Mouse (Mus musculus) megakaryocyte, embryonic 14.5 days (primary cell): ENCODE measurements at regions not wholly inside any gene's neighbourhood (a gene's known extent, or its start where the extent isn't known, plus 50 kb on each side); places are given as distances from the start of the nearest gene placed in this dataset.

ENCODE experiments used
- H3K27me3 ChIP-seq: replicated peaks from 2 replicates; pipeline ENCODE3; 2012; ENCODE audit warnings: inconsistent platforms
- H3K36me3 ChIP-seq: replicated peaks from 2 replicates; pipeline ENCODE3; 2012; ENCODE audit warnings: low read length, inconsistent platforms, mixed read lengths
- H3K4me1 ChIP-seq: 2 replicates; pipeline ENCODE4 v1.6.1; 2012; ENCODE audit warnings: inconsistent platforms
- H3K4me3 ChIP-seq: replicated peaks from 2 replicates; pipeline ENCODE3; 2012; ENCODE audit warnings: moderate library complexity, mild to moderate bottlenecking, inconsistent platforms
- H3K9me3 ChIP-seq: 2 replicates; pipeline ENCODE4 v1.6.1; 2012; ENCODE audit warnings: inconsistent platforms
- FLI1 ChIP-seq: IDR thresholded peaks from 2 replicates; pipeline ENCODE4 v1.6.1; 2012; ENCODE audit warnings: low read length, inconsistent platforms, mixed read lengths
- GATA1 ChIP-seq: IDR thresholded peaks from 3 replicates; pipeline ENCODE4 v1.6.1; 2012; ENCODE audit warnings: mixed read lengths, low read length, inconsistent platforms, borderline replicate concordance

DNA sequence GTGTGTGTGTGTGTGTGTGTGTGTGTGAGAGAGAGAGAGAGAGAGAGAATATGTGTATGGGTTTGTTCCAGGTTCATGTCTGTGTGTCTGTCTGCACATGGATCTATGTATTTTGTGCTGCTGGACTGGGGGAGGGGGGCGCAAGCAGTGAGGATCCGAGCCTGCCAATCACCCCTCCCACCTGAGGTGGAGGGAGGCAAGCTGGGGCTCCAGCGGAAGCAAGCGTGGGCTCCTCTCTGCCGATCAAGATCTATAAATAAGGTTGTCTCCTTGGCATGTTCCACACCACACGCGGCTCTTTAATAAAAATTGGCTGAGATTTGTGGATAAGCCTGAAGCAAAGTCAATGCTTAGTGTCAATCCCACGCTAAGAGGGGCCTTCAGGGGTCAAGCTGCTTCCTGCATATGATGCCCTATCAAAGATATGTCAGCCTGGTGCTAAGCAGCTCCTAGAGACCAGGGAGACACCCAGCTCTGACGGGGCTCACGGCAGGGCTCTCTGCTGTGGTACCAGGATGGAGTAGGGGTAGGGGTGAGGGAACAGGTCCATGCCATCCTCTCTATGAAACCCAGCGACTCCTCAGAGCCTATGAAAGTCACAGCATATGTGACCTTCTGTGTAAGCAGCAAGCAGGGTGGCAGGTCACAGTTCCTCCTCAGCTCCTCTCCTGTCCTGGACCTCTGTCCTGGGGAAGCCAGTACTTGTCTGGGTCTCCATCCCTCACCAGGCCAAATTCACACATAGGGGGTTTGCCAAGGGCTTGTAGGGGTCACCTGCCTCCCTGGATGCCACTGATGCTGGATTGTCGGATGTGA lies 102.0 kb upstream of the Mvb12b start:
- H3K27me3 ChIP-seq, result peaks cover 47% of the 10 kb centered on the region
- no peak for TF ChIP-seq FLI1
- TF ChIP-seq GATA1, result no peak
- H3K4me3 ChIP-seq, result no peak overlapping the region
- H3K9me3 ChIP-seq, result peaks cover 27% of the 10 kb centered on the region
- no peaks in the 10 kb centered on the region for H3K36me3 ChIP-seq
- H3K4me1 ChIP-seq, result no peaks in the 10 kb centered on the region

GRCm38 (mm10) chr2:33986420-33986819 lies 98.7 kb upstream of the Mvb12b start:
- Histone ChIP-seq H3K4me1 (no peaks in the 10 kb centered on the region; the same call in 1 of the 2 replicates), H3K36me3 (no peaks in the 10 kb centered on the region), H3K4me3 (no peak overlapping the region), H3K27me3 (peaks cover 59% of the 10 kb centered on the region), H3K9me3 (peaks cover 7% of the 10 kb centered on the region; the same call in 1 of the 2 replicates)
- TF ChIP-seq FLI1 (no peak), GATA1 (no peak)

GRCm38 (mm10) chr2:33985316-33985715 lies 97.6 kb upstream of the Mvb12b start:
- H3K4me1 ChIP-seq, result no peaks in the 10 kb centered on the region; the same call in 1 of the 2 replicates
- 0 out of 2 replicates have a peak, but pooled peaks cover 5% of the 10 kb centered on the region for H3K9me3 ChIP-seq
- no peak overlapping the region for H3K4me3 ChIP-seq
- peaks cover 60% of the 10 kb centered on the region for H3K27me3 ChIP-seq
- no peaks in the 10 kb centered on the region for H3K36me3 ChIP-seq
- TF ChIP-seq FLI1, result no peak
- no peak for TF ChIP-seq GATA1

GRCm38 (mm10) chr2:33983112-33983748 lies 95.5 kb upstream of the Mvb12b start:
- no peak overlapping the region for H3K4me3 ChIP-seq
- H3K36me3 ChIP-seq, result no peaks in the 10 kb centered on the region
- H3K27me3 ChIP-seq, result peaks cover 47% of the 10 kb centered on the region
- 0 out of 2 replicates have a peak, but pooled peaks cover 5% of the 10 kb centered on the region for H3K9me3 ChIP-seq
- peaks cover 2% of the 10 kb centered on the region; the same call in 1 of the 2 replicates for H3K4me1 ChIP-seq
- TF ChIP-seq FLI1 (no peak), GATA1 (no peak)

GRCm38 (mm10) chr2:33981936-33982335 lies 94.2 kb upstream of the Mvb12b start:
- H3K27me3 ChIP-seq, result peaks cover 52% of the 10 kb centered on the region
- H3K9me3 ChIP-seq, result no peaks in the 10 kb centered on the region
- no peaks in the 10 kb centered on the region for H3K36me3 ChIP-seq
- TF ChIP-seq FLI1 (no peak), GATA1 (no peak)
- peaks cover 5% of the 10 kb centered on the region; the same call in 1 of the 2 replicates for H3K4me1 ChIP-seq
- H3K4me3 ChIP-seq, result no peak overlapping the region

DNA sequence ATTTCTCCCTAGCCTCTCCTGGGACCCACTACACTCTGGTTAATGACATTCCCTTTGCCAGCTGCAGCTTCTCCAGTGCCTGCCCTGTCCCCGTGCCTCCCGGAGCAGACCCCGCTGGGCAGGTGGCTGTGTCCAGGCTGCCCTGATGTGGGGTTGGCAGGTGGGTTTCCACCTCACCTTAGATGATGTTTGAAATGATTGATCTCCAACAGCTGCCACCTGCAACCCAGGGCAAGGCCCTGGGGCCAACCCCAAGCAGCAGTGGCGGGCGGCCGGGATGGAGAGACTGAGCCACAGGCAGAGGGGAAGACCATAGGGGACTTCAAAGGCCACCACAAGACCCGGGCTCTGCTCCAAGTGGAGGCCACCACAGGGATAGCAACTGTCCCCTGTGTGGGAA lies 93.6 kb upstream of the Mvb12b start:
- TF ChIP-seq GATA1 (no peak), FLI1 (no peak)
- peaks cover 57% of the 10 kb centered on the region for H3K27me3 ChIP-seq
- H3K36me3 ChIP-seq, result no peaks in the 10 kb centered on the region
- H3K4me3 ChIP-seq, result no peak overlapping the region
- H3K9me3 ChIP-seq, result no peaks in the 10 kb centered on the region
- H3K4me1 ChIP-seq, result peaks cover 5% of the 10 kb centered on the region; the same call in 1 of the 2 replicates

DNA sequence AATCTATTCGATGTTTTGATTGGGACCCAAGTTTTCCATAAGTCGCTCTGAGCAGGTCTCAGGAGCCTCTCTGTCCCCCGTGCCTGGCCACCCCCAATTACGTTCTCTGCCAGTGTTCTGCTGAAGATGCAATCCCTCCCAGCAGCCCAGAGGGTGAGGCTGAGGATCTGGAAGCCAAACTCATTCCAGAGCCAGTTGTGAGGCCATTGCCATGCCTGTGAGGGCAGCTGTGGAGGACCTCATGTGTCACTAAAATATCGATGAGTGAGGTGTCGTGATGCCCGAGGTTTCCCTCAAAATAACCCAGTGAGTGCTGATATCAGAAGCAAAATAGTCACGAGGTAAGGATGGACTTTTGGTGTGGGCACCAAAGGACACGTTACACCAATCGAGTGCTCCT lies 93.1 kb upstream of the Mvb12b start:
- peaks cover 5% of the 10 kb centered on the region; the same call in 1 of the 2 replicates for H3K4me1 ChIP-seq
- H3K9me3 ChIP-seq, result no peaks in the 10 kb centered on the region
- peaks cover 61% of the 10 kb centered on the region for H3K27me3 ChIP-seq
- H3K36me3 ChIP-seq, result no peaks in the 10 kb centered on the region
- no peak overlapping the region for H3K4me3 ChIP-seq
- TF ChIP-seq FLI1, result no peak
- no peak for TF ChIP-seq GATA1

DNA sequence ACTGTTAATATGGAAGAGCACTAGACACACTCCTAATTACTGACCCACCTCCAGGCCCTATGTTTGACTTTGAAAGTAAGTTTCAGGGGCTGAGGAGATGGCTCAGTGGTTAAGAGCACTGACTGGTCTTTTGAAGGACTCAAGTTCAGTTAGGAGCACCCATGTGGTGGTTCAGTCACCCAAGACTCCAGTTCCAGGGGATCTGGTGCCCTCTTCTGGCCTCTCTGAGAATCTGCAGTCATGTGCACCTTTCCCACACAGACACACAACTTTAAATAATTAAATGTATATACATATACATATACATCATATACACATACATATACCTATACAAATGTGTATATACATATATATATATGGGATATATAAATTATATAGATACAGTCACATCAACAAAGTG lies 91.5 kb upstream of the Mvb12b start:
- Histone ChIP-seq H3K36me3 (no peaks in the 10 kb centered on the region), H3K4me3 (no peak overlapping the region), H3K4me1 (peaks cover 13% of the 10 kb centered on the region), H3K27me3 (peaks cover 67% of the 10 kb centered on the region), H3K9me3 (no peaks in the 10 kb centered on the region)
- TF ChIP-seq GATA1 (no peak), FLI1 (no peak)

- TF ChIP-seq FLI1 (no peak), GATA1 (no peak)
- Histone ChIP-seq H3K27me3 (peaks cover 70% of the 10 kb centered on the region), H3K9me3 (no peaks in the 10 kb centered on the region), H3K4me1 (peaks cover 20% of the 10 kb centered on the region), H3K36me3 (no peaks in the 10 kb centered on the region), H3K4me3 (no peak overlapping the region)
Measured at GRCm38 (mm10) chr2:33978550-33978949, 90.8 kb upstream of the Mvb12b start.

DNA sequence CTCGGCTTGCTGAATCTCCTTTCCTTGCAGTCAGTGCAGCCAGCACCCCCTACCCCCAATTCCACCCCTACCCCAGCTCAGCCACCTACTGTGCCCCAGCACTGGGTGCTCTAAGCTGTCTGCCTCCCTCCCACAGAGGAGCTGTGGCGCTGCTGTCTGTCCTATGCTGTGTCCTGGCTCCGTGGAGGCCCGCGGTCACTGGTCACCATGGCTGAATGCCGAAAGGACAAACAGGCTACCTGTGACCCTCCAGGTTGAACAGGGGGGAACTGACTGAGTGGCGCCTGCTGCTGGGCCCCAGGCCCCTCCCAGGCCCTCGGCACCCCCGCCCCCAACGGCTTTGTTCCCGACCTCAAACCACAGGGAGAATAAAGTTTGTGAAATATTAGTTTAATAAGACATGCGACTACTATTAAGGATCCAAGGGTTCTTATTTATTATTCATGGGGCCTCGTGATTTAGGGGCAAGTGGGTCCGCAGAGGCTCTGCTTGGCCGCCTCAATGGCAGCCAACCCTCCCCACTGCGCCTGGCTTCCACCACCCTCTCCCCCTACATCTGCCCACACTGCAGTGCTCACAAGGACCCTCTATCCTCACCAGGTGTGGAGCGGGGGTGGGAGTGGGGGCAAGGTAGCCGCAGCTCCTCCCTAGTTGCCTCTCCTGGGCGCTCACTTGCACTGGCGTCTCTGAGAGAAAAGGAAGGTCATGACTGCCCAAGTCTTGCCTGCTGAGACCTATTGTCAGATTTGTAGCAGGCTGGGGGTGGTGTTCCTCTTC lies 90.0 kb upstream of the Mvb12b start:
- Histone ChIP-seq H3K36me3 (no peaks in the 10 kb centered on the region), H3K4me1 (peaks cover 28% of the 10 kb centered on the region), H3K4me3 (no peak overlapping the region), H3K9me3 (no peaks in the 10 kb centered on the region), H3K27me3 (peaks cover 62% of the 10 kb centered on the region)
- TF ChIP-seq GATA1 (no peak), FLI1 (no peak)
